Mouse (Mus musculus): ENCODE results near the gene Hand1. TPM values are rescaled to one million over a fixed set of nuclear protein-coding genes. Genes with fewer than 3 reads are reported as not detected.
A peak's percentile ranks its signal among the peaks of the same experiment; 100 is the strongest.
"Not testable (repeated sequence)": the region's sequence is repeated elsewhere in the genome, so short reads cannot be mapped to it uniquely, and the experiment has no call there.

Gene Hand1
- polyA plus RNA-seq, 1 experiment from 2014 or later = not detected

DNA sequence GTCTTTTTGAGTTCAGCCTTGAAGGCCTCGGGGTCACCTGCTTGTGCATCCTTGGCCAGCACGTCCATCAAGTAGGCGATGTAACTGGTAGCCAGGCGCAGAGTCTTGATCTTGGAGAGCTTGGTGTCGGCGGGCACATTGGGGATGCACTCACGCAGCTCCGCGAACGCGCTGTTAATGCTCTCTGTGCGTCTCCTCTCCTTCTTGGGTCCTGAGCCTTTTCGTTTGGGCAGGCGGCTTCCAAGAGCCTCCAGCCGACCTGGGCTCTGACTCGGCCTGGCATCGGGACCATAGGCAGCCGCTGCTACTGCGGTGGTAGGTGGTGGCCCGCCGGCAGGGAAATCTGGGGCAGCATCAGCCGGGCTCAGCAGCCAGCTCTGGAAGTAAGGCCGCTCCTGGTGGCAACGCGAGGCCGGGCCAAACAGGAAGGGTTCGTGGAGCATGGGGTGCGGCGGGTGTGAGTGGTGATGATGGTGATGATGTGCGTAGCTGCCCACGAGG lies 1.3 kb downstream of the Hand1 start:
- Histone ChIP-seq H3K4me3 (replicated peaks) (no peak overlapping the region), H3K4me1 (replicated peaks) (peaks cover 35% of the 10 kb centered on the region), H3K36me3 (no peaks in the 10 kb centered on the region), H3K27ac (no peak overlapping the region), H3K9ac (replicated peaks) (no peak overlapping the region), H3K27me3 (peaks cover 100% of the 10 kb centered on the region), H3K4me2 (replicated peaks) (no peak overlapping the region), H3K9me3 (no peaks in the 10 kb centered on the region)
- WGBS = 2% methylated on average over 31 of the region's 31 CpGs
- no peak for ATAC-seq

DNA sequence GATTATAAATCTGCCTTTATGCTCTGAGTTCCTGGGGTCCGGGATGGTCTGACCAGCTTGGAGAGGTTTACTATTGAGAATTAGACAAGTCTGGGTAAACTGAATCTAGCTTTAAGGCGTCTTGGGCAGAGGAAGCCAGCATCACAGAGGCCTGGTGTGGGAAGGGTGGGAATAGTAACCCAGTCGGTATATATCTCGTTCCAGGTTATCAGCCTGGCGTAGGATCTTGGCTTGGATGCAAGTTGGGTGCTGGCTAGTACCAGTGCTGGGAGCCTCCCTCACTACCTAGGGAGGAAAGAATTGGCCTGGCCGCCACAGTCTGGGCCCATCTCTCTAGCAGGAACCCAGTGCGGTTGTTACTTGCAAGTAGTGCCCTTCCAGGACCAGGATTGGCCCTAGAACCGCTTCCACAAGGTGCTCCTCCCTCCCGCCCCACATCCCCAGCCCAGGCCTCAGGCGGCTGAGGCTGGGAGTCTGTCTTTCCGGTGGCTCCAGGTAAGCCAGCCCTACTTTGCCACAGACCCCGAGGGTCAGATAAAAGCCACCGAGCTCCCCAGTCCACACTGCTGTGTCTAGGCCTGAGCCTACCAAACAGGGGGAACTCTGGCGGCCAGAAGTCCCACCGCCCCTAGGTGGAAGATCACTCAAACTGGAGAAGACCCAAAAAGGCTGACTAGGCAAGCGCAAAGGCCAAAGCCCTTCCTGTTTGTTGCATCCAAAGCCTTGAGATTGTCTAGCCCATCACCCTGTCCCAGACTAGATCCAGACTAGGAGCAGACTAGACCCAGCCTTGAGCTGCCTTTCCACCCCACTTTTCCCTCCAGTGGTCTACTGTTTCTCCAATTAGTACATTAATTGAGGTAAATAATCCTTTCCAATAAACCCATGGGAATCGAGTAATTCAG lies 2.5 kb downstream of the Hand1 start:
- 7% methylated on average over 17 of the region's 17 CpGs for WGBS
- H3K9ac ChIP-seq (replicated peaks) = no peak overlapping the region
- H3K4me3 ChIP-seq (replicated peaks) = no peak overlapping the region
- ATAC-seq = no peak
- peaks cover 100% of the 10 kb centered on the region for H3K27me3 ChIP-seq
- H3K4me2 ChIP-seq (replicated peaks) = no peak overlapping the region
- H3K27ac ChIP-seq = no peak overlapping the region
- H3K4me1 ChIP-seq (replicated peaks) = peaks cover 35% of the 10 kb centered on the region
- H3K36me3 ChIP-seq = no peaks in the 10 kb centered on the region
- no peaks in the 10 kb centered on the region for H3K9me3 ChIP-seq

DNA sequence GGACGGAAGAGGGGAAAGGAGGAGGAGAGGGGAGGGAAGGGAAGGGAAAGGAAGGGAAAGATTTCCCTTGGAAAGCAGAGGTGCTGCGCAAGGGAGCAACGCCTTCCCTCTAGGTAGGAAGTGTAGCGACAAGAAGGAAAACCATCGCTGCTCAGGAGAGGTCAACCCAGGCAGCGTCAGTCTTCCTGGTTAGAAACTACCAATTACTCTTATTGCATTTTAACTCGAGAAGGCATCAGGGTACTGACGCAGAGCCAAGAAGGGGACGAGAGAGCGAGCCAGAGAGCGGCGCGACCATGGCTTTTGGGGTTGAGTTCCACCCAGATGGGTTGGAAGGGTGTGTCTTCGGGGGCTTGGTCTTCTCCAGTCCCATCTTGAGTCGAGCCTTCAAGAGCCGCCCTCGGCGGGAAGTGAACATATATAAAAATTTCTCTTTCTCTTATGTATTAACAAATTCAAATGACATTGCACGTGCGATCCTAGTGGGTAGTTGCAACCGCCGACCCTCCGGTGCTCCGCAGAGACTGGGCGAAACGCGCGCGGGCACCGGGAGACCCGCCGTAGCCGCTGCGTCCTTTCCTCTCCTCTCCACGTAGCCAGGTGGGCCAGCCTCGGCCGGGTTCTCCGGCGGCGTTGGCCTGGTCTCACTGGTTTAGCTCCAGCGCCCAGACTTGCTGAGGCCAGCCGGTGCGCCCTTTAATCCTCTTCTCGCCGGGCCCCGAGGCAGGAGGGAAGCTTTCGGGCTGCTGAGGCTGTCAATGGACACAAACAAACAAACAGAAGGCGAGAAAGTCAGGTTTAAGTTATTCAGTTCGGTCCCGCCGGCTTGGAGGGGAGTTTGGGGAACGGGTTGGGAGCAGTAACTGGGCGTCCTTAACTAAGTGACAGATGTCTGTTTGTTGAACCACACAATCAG lies 3.4 kb downstream of the Hand1 start:
- WGBS = under 1% methylated on average over 52 of the region's 53 CpGs
- ATAC-seq = no peak

DNA sequence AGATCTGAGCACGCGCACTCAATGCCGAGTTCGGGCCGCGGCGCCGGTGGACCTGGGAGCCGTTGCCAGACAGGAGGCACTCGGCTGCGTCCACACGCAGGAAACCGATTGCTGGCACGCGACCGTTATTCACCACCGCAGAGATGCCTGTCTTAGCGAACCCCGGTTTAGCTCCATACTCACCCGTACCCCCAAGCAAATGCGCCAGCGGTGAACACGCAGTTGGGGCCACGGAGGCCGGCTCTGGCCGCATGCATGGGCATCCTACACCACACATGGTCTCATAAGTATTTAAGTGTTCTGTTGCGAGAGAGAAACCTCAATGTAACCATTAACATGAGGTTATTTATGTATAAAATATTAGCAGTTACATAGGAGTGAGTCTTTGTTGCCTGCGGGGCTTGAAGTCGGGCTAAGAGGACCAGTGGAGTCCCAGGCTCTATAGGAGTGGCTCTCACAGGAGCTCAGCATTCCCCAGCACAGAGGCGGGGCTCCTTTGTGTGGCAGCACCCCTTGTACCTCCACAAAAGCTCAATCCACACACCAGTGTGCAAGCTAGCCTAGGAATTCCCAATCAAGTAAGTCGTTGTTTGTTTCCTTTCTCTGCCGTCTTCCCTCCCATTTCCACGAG lies 4.6 kb downstream of the Hand1 start:
- Histone ChIP-seq H3K4me1 (replicated peaks) (peaks cover 30% of the 10 kb centered on the region), H3K9ac (replicated peaks) (peak overlapping the region; percentile 23; the same call in 1 of the 2 replicates), H3K4me2 (replicated peaks) (peak overlapping the region; percentile 49), H3K36me3 (no peaks in the 10 kb centered on the region), H3K4me3 (replicated peaks) (peak overlapping the region; percentile 32), H3K9me3 (no peaks in the 10 kb centered on the region), H3K27me3 (peaks cover 97% of the 10 kb centered on the region), H3K27ac (no peak overlapping the region)
- peak; percentile 29; the same call in 1 of the 2 replicates for ATAC-seq
- under 1% methylated on average over 33 of the region's 33 CpGs for WGBS

More for the DNA sequence above, 3.4 kb downstream of the Hand1 start:
- peaks cover 100% of the 10 kb centered on the region for H3K27me3 ChIP-seq
- peak overlapping the region; percentile 13; the same call in 1 of the 2 replicates for H3K4me2 ChIP-seq (replicated peaks)
- H3K27ac ChIP-seq = no peak overlapping the region
- H3K9ac ChIP-seq (replicated peaks) = no peak overlapping the region
- peaks cover 35% of the 10 kb centered on the region for H3K4me1 ChIP-seq (replicated peaks)
- 0 out of 2 replicates have a peak overlapping the region, but pooled peaks have one; percentile 6 for H3K4me3 ChIP-seq (replicated peaks)
- no peaks in the 10 kb centered on the region for H3K9me3 ChIP-seq
- no peaks in the 10 kb centered on the region for H3K36me3 ChIP-seq

DNA sequence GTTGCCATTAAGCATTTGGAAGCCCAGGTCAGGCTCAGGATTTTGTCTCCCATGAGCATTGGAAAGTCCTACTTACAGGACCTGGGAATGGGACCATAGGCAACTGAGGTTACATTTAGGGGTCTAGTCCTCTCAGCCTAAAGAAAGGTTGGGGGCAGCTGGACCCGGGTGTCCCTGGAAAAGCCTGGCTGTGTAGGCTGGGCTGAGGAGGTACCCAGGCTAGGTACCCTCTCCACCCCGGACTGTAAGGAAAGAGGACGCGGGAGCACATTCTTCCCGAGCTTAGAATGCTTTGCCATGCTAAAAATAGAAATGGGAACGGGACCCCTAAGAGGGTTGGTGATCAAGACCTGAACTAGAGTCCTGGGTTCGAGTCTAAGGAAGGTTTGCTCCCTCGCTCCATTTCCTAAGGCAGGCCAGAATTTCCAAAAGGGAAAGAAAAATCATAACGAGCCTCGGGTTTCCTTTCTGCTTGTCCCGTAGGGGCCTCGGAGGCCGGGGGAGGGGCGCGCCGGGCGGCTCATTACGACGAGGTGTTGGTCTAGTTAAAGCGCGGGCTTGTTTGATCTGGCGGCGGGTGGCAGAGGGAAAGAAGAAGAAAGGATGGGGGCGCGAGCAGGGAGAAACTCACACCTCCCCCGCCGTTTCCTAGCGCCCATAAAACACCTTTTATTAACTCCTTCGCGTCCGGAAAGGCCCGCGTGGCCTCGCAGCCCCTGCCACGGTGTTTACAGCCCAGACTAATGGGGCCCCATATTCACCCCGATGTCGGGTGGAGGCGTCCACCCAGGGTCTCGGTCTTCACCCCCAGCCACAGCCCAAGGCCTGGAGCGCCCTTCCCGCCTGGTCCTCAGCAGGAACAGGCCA lies 5.3 kb downstream of the Hand1 start:
- peak overlapping the region; percentile 23; the same call in 1 of the 2 replicates for H3K9ac ChIP-seq (replicated peaks)
- peak; percentile 51; the same call in 1 of the 2 replicates for ATAC-seq

DNA sequence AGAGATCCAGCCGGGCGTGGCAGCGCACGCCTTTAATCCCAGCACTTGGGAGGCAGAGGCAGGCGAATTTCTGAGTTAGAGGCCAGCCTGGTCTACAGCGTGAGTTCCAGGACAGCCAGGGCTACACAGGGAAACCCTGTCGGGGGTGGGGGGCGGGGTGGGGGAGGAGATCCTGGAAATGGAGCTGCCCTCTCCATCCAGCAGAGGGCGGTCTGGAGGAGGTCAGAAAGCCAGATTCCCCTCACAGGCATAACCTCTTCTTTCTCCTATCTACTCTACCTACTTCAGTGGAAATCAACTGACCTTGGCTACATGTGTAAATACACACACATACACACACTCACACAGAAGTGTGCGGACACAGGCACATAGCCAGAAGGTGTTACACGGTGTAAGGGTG lies 7.4 kb downstream of the Hand1 start:
- H3K27me3 ChIP-seq = peaks cover 69% of the 10 kb centered on the region
- not testable (repeated sequence) for H3K4me3 ChIP-seq (replicated peaks); H3K36me3 ChIP-seq; H3K9me3 ChIP-seq; ATAC-seq; H3K9ac ChIP-seq (replicated peaks); H3K27ac ChIP-seq; H3K4me2 ChIP-seq (replicated peaks)
- WGBS = 40% methylated on average over 11 of the region's 11 CpGs
- H3K4me1 ChIP-seq (replicated peaks) = peaks cover 21% of the 10 kb centered on the region

More for the DNA sequence above, 5.3 kb downstream of the Hand1 start:
- H3K27me3 ChIP-seq = peaks cover 89% of the 10 kb centered on the region
- H3K27ac ChIP-seq = no peak overlapping the region
- H3K4me3 ChIP-seq (replicated peaks) = peak overlapping the region; percentile 32
- under 1% methylated on average over 41 of the region's 41 CpGs for WGBS
- peaks cover 26% of the 10 kb centered on the region for H3K4me1 ChIP-seq (replicated peaks)
- H3K36me3 ChIP-seq = no peaks in the 10 kb centered on the region
- no peaks in the 10 kb centered on the region for H3K9me3 ChIP-seq
- H3K4me2 ChIP-seq (replicated peaks) = peak overlapping the region; percentile 49

DNA sequence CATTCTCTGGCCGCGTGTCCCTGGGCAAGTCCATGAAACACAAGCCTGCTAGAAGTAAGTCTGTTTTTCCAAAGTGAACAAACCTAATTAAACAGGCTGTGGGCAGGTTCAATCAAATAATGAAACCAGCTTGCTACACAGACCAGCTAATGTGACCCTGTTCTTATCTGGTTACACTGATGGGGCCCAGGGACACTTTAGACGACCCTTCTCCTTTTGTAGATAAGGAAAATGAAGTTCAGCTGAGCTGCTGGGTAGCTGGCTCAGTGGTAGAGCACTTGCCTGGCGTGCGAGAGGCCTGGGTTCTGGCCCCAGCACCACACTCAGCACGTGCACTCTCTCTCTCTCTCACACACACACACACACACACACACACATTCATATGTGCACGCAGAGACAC lies 8.9 kb downstream of the Hand1 start:
- no peak overlapping the region for H3K9ac ChIP-seq (replicated peaks)
- no peaks in the 10 kb centered on the region for H3K9me3 ChIP-seq
- peaks cover 54% of the 10 kb centered on the region for H3K27me3 ChIP-seq
- H3K4me1 ChIP-seq (replicated peaks) = peaks cover 11% of the 10 kb centered on the region
- no peaks in the 10 kb centered on the region for H3K36me3 ChIP-seq
- no peak overlapping the region for H3K4me3 ChIP-seq (replicated peaks)
- WGBS = 79% methylated on average over 7 of the region's 7 CpGs
- no peak overlapping the region for H3K4me2 ChIP-seq (replicated peaks)
- ATAC-seq = no peak
- no peak overlapping the region for H3K27ac ChIP-seq

DNA sequence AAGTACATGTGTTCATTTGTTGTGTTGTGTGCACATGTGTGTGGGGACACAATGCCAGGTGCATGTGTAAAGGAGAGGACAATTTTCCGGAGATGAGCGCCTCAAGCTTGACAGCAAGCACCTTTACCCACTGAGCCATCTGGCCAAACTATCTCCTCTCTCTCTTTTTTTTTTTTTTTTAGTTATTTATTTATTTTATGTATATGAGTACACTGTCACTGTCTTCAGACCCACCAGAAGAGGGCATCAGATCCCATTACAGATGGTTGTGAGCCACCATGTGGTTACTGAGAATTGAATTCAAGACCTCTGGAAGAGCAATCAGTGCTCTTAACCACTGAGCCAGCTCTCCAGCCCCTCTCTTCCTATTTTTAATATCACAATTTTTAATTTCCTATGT lies 9.5 kb downstream of the Hand1 start:
- not testable (repeated sequence) for H3K36me3 ChIP-seq; H3K4me3 ChIP-seq (replicated peaks); ATAC-seq; H3K9me3 ChIP-seq; H3K27ac ChIP-seq; H3K4me1 ChIP-seq (replicated peaks); H3K4me2 ChIP-seq (replicated peaks); H3K9ac ChIP-seq (replicated peaks)
- 88% methylated on average over 2 of the region's 2 CpGs for WGBS
- peaks cover 48% of the 10 kb centered on the region for H3K27me3 ChIP-seq

DNA sequence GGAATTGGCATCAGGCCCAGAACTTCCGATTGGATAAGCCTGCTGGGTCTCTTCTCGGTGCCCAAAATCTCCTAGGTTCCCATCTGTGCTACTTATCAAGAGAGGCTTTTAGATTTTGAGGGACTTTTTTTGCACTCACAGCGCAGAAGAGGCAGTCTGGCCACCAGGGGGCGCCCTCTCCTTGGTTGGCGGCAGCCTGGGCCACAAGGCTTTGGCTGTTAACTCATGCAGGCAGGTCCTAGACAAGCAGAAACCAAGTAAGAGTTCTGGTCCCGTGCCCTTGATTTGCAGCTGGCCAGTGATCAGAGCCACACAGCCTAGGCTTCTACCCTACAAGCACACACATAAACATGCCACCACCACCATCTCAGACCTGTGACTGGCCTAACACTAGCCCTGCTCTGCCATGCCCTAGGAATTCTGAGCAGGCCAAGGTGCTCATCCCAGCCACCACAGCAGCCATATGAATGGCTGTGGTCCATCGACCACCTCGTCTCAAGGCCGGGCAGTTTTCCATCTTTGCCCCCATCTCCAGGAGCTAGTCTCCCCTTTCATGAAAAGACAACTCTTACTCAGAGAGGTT lies 12.5 kb downstream of the Hand1 start:
- Histone ChIP-seq H3K9ac (replicated peaks) (no peak overlapping the region), H3K27ac (no peak overlapping the region), H3K4me2 (replicated peaks) (no peak overlapping the region), H3K36me3 (no peaks in the 10 kb centered on the region; the same call in 1 of the 2 replicates), H3K4me1 (replicated peaks) (no peaks in the 10 kb centered on the region), H3K27me3 (peaks cover 17% of the 10 kb centered on the region), H3K4me3 (replicated peaks) (no peak overlapping the region), H3K9me3 (no peaks in the 10 kb centered on the region)
- WGBS = 31% methylated on average over 9 of the region's 9 CpGs
- ATAC-seq = peak; percentile 60

DNA sequence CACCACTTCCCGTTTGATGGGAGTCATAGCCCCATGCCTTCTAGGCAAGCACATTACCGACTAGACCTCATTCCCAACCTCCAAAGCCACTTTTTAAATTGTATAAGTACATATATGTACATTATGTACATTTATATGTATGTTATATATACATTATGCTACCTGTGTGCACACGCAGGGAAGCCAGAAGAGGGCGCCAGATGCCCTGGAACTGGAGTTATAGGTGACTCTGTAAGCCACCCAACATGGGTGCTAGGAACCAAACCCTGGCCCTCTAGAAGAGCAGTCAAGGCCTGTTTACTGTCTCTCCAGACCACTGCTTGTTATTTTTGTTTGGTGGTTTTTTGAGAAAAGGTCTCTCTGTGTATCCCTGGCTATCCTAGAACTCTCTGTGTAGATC lies 14.4 kb downstream of the Hand1 start:
- Histone ChIP-seq H3K27ac (no peak overlapping the region), H3K4me1 (replicated peaks) (no peaks in the 10 kb centered on the region), H3K4me2 (replicated peaks) (no peak overlapping the region), H3K27me3 (no peaks in the 10 kb centered on the region), H3K9ac (replicated peaks) (no peak overlapping the region), H3K36me3 (peaks cover under 1% of the 10 kb centered on the region), H3K4me3 (replicated peaks) (no peak overlapping the region), H3K9me3 (no peaks in the 10 kb centered on the region)
- no peak for ATAC-seq
- WGBS = 88% methylated on average over 4 of the region's 4 CpGs
